Mouse (Mus musculus): ENCODE data around the gene Slc36a3. TPM values are rescaled to one million over a fixed set of nuclear protein-coding genes. Genes with fewer than 3 reads are reported as not detected.
"Not testable (repeated sequence)": the region's sequence is repeated elsewhere in the genome, so short reads cannot be mapped to it uniquely, and the experiment has no call there.

Slc36a3 gene
- polyA plus RNA-seq, 1 experiment = not detected

DNA sequence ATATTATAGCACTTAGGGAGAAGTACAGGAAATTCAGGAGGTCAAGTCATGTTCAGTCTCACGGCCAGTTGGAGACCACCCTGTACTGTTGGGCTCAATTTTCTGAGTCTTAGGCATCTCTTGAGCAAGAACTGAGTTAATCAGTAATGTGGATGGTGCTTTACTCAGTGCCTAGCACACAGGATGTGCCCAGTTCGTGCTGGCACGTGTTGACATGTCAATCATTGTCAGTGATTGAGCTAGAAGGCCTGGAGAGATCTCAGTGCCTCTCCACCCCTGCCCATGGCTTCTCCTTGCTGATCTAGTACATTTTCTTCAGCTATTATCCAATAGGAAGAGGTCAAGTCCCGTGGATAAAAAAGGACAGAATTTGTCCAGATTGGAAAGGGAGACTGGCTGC, 46.1 kb downstream of the Slc36a3 start:
- H3K4me1 ChIP-seq (ENCODE audit: control insufficient read depth, insufficient read depth, insufficient read length, low read length) = no peaks in the 10 kb centered on the region
- no peak overlapping the region for H3K4me3 ChIP-seq (ENCODE audit: insufficient read depth, low read depth, low read length)
- no peak overlapping the region for H3K27ac ChIP-seq (replicated peaks; ENCODE audit: low read depth, low read length)

DNA sequence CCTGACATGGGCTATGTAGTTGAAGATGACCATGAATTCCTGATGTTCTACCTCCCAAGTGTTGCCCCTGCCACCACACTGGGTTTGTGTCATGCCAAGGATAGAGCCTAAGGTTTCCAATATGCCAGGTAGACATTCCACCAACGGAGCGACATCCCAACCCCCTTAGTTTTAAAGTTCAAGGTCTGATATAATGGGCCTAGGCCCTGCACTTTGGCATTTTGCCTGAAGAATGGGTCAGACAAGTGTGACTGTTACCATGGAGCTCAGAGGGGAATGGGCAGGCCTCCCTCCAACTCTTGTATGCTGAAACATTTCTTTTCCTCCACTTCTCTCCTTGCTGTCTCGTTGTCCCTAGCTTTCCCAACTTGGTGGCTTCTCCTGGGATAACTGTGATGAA, 48.3 kb downstream of the Slc36a3 start:
- Histone ChIP-seq H3K27ac (replicated peaks; ENCODE audit: low read depth, low read length) (no peak overlapping the region), H3K4me1 (ENCODE audit: control insufficient read depth, insufficient read depth, insufficient read length, low read length) (peaks cover 3% of the 10 kb centered on the region; the same call in 1 of the 2 replicates), H3K4me3 (ENCODE audit: insufficient read depth, low read depth, low read length) (no peak overlapping the region)

DNA sequence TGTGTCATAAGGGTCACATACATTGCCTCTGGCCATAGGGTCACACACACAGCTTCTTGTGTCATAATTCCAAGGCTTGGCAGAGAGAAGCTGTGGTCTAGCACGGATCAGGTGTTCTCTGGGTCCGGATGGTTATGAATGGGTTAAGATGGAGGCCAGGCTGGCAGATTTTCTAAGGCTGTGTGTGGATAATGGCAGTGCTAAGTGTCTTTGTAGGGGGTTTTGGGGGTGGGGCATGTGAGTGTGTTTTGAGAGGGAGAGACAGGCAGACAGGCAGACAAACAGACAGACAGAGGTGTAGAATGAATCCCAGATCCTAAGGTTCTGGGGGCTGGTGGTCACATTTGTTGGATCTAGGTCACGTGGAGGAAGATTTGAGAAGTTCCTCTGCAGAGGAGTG, 49.5 kb downstream of the Slc36a3 start:
- H3K27ac ChIP-seq (replicated peaks; ENCODE audit: low read depth, low read length) = no peak overlapping the region
- H3K4me1 ChIP-seq (ENCODE audit: control insufficient read depth, insufficient read depth, insufficient read length, low read length) = peaks cover 3% of the 10 kb centered on the region; the same call in 1 of the 2 replicates
- H3K4me3 ChIP-seq (ENCODE audit: insufficient read depth, low read depth, low read length) = no peak overlapping the region

DNA sequence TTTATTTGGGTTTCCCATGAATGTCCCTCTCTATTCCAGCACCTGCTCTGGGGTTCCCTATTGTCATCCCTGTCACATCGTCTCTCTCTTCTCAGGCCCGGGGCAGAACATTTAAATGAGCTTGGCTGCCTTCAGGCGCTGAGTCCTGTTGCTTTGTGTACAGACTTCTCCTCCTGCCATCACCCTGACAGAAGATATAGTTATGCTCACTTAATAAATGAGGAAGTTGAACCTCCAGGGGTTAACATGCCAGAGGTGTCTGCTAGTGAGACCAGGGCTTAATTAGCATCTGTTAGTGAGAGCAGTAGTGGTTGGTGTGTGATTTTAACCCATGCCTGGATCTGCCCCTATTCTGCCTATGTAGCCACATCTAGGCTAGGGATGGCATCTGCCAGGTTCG, 51.6 kb downstream of the Slc36a3 start:
- Histone ChIP-seq H3K4me1 (ENCODE audit: control insufficient read depth, insufficient read depth, insufficient read length, low read length) (peaks cover 3% of the 10 kb centered on the region; the same call in 1 of the 2 replicates), H3K27ac (replicated peaks; ENCODE audit: low read depth, low read length) (no peak overlapping the region), H3K4me3 (ENCODE audit: insufficient read depth, low read depth, low read length) (no peak overlapping the region)

DNA sequence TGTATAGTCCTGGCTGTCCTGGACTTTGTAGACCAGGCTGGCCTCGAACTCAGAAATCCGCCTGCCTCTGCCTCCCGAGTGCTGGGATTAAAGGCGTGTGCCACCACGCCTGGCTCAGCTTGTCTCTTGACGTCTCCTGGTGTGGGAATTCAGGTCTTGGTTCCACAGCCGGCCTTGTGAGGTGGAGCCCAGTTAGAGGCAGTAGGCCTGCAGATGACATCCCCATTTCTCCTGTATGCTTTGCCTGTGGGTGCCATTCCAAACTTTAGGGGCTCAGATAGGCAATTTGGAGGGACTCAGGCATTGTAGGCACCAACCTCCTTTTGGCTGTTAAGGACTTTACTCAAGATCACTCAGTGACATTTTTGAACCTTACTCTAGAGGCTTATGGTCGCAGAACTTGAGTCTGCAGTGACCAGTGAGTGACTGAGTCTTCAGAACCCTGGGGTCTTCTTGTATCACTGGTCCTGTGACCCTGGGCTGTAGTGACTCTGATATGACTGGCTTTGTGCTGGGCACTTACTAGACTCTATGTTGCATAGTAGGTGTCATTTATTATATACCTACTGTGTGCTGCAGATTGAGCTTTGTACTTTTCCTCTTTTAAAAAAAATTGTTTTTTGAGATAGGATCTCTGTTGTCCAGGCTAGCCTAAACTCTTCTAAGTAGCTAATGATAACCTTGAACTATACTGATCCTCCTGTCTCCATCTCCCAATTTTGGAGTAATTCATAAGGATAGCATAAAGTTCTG, 52.3 kb downstream of the Slc36a3 start:
- H3K4me1 ChIP-seq (ENCODE audit: control insufficient read depth, insufficient read depth, insufficient read length, low read length) = peaks cover 3% of the 10 kb centered on the region; the same call in 1 of the 2 replicates
- no peak overlapping the region; the same call in 1 of the 2 replicates for H3K4me3 ChIP-seq (ENCODE audit: insufficient read depth, low read depth, low read length)
- no peak overlapping the region for H3K27ac ChIP-seq (replicated peaks; ENCODE audit: low read depth, low read length)

DNA sequence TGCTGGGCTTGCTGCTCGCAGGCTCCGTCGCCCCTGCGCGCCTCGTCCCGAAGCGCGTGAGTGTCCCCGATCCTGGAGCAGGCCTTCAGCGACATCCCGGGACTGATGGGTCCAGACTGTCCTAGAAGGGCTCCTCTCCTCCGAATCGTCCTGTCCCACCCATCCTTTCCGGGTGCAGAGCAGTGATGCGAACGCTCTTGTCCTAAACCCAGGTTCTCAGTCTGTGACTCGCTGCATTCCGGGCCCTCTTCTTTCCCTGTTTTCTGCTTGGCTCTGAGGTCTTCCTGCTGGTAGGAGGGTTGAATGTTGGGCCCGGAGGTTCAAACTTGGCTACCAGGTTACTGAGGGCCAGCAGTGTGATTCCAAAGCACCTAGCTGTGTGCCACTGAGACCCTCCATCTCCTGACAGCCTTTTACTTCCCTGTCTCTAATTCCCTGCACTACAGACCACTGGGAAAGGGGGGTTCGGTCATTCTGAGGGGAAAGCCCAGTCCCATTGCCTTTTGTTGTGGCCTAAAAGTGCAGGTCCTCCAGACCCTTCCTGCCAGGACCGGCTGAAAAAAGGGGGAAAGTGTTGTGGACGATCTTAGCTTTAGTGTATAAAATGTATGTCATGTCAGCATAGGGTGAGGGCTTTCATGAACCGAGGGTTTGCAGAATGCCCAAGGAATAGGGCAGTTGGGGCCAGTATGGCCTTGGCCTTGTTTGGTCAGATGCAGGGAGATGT, 53.2 kb downstream of the Slc36a3 start:
- Histone ChIP-seq H3K27ac (replicated peaks; ENCODE audit: low read depth, low read length) (peak overlapping the region; percentile 12), H3K4me1 (ENCODE audit: control insufficient read depth, insufficient read depth, insufficient read length, low read length) (peaks cover 3% of the 10 kb centered on the region; the same call in 1 of the 2 replicates)

DNA sequence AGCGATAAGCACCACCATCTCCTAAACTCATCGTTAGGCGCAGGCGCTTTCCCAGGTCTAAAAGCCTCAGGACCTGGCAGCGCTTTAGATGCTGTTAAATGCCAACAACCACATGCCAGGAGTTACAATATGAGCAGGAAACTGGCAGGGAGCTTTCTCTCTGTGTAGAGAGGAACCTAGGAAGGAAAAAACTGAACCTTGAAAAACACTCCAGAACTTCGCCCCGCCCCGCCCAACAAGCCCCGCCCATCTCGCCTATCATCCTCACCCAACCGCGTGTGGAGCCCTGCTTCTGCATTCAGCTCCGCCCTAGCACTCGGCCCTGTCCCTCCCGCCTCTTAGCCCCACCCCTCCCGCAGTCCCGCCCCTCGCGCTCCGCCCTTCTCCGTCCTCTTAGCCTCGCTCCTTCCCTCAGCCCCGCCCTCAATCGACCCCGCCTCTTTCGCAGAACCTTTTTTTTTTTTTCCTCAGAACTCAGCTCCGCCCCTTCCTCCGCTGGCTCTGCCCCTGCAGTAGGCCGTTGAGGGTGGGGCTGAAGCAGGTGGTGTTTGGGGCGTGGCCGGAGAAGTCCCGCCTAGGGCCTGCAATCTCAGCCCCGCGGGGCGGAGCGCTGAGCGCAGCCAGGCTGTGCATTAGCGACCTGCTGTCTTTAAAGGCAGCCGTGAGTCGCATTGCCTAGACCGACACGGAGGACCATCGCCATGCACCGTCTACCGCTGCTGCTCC, 53.9 kb downstream of the Slc36a3 start, which contains the start of gene Gm2a:
Gm2a (plus strand) TSS at position 653 of the 726 bp plus-strand sequence.
- peaks cover 3% of the 10 kb centered on the region; the same call in 1 of the 2 replicates for H3K4me1 ChIP-seq (ENCODE audit: control insufficient read depth, insufficient read depth, insufficient read length, low read length)
- H3K27ac ChIP-seq (replicated peaks; ENCODE audit: low read depth, low read length) = peak within 1 kb of the TSS; percentile 80
- H3K4me3 ChIP-seq (ENCODE audit: insufficient read depth, low read depth, low read length) = peak within 1 kb of the TSS; percentile 72

More for the DNA sequence above, 53.2 kb downstream of the Slc36a3 start:
- peak overlapping the region; percentile 72 for H3K4me3 ChIP-seq (ENCODE audit: insufficient read depth, low read depth, low read length)

DNA sequence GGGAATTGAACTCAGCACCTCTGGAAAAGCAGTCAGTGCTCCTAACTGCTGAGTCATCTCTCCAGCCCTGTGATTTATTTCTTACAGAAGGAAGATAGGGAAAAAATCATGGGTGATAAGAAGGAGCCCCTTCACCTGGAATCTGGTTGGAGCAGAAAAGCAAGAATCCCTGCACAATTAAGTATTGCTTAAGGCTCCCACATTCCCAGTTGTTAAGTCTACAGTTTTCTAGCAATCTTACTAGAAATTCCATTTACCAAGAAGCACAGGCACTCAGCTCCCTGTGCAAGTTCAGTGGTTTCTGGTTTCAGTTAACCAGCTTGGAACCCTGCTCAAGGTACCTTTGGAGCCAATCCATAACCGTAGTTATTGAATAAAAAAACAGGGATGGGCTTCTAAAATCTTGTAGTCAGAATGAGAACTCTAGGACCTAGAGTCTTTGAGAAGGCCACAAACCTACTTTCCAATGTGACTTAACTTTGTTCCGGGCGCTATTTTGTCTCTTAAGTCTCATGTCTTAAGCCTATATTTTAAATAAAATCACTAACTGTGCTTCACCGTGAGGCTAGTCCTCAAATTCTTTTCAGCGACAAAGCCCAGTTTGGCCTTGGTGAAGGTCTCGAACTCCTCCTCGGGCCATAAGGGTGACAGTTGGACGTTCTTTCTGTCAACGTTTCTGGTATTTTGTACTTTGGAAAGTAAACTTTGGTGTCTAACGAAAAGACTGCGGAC, 54.6 kb downstream of the Slc36a3 start:
- Histone ChIP-seq H3K4me3 (ENCODE audit: insufficient read depth, low read depth, low read length) (peak overlapping the region; percentile 48), H3K27ac (replicated peaks; ENCODE audit: low read depth, low read length) (peak overlapping the region; percentile 80), H3K4me1 (ENCODE audit: control insufficient read depth, insufficient read depth, insufficient read length, low read length) (peaks cover 3% of the 10 kb centered on the region; the same call in 1 of the 2 replicates)

DNA sequence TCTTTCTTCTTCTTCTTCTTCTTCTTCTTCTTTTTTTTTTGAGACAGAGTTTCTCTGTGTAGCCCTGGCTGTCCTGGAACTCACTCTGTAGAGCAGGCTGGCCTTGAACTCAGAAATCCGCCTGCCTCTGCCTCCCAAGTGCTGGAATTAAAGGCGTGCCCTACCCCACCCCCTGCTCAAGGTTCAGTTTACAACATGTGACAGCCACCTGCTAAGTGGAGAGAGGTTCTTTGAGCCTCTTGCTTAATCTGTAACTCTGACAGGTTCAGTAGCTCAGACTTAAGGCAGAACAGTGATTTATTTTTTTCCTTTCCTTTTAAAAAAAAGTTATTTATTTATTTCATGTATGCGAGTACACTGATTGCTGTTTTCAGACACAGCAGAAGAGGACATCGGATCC, 55.2 kb downstream of the Slc36a3 start:
- H3K4me3 ChIP-seq (ENCODE audit: insufficient read depth, low read depth, low read length); H3K4me1 ChIP-seq (ENCODE audit: control insufficient read depth, insufficient read depth, insufficient read length, low read length); H3K27ac ChIP-seq (replicated peaks; ENCODE audit: low read depth, low read length): not testable (repeated sequence)

DNA sequence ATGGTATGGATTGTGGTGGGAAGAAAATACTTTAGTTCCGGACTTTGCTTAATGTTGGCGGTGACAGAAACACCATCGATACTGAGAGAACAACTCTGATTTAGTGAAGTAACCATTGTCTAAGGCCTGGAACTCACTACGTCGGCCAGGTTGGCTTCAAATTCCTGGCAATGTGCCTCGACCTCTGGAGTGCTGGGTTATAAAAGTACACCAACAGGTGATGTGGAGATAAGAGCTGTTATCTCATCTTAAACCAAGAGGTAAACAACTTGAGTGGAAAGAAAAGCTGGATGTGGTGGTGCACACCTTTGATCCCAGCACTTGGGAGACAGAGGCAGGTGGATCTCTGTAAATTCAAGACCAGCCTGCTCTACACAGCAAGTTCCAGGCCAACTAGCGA, 58.4 kb downstream of the Slc36a3 start:
- Histone ChIP-seq H3K4me3 (ENCODE audit: insufficient read depth, low read depth, low read length) (no peak overlapping the region), H3K4me1 (ENCODE audit: control insufficient read depth, insufficient read depth, insufficient read length, low read length) (no peaks in the 10 kb centered on the region)

DNA sequence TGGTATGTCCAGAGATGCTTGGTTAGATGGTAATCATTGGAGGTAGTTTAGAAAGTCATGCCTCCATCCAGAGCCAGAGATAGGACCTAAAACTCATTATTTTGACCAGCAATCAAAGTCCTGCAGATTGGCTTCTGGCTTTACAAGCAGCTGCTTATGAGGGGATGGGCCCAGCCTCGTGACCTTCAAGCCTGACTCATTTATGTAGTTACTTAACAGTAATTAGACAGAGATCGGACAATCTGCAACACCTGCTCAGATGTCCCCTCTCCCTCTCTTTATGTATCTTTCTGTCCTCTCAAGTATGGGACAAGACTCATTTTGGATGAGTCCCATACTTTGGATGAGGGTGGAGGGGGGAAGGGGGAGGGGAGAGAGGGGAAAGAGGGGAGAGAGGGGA, 61.6 kb downstream of the Slc36a3 start:
- H3K4me1 ChIP-seq (ENCODE audit: control insufficient read depth, insufficient read depth, insufficient read length, low read length) = no peaks in the 10 kb centered on the region
- no peak overlapping the region for H3K4me3 ChIP-seq (ENCODE audit: insufficient read depth, low read depth, low read length)
- no peak overlapping the region for H3K27ac ChIP-seq (replicated peaks; ENCODE audit: low read depth, low read length)

More for the DNA sequence above, 58.4 kb downstream of the Slc36a3 start:
- H3K27ac ChIP-seq (replicated peaks; ENCODE audit: low read depth, low read length) = no peak overlapping the region

DNA sequence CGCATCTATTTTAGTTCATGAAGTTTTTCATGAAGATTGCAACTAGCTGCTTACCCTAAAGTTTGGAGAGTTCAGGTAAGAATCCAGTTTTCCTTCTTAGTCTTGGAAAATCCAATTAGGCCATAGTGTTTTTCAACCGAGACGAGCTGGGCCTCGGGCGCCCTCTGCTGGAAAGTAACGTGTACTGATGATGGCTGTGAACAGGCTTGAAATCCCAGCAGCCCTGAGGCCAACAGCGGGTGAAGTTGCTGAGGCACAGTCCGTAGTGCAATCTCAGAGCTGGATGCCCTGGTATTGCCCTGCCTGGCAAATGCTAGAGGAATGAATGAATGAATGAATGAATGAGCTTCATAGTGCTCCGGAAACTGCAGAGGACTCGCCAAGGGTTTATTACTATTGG, 64.5 kb downstream of the Slc36a3 start:
- 0 out of 2 replicates have a peak overlapping the region, but pooled peaks have one; percentile 9 for H3K27ac ChIP-seq (replicated peaks; ENCODE audit: low read depth, low read length)
- H3K4me3 ChIP-seq (ENCODE audit: insufficient read depth, low read depth, low read length) = no peak overlapping the region
- no peaks in the 10 kb centered on the region for H3K4me1 ChIP-seq (ENCODE audit: control insufficient read depth, insufficient read depth, insufficient read length, low read length)

DNA sequence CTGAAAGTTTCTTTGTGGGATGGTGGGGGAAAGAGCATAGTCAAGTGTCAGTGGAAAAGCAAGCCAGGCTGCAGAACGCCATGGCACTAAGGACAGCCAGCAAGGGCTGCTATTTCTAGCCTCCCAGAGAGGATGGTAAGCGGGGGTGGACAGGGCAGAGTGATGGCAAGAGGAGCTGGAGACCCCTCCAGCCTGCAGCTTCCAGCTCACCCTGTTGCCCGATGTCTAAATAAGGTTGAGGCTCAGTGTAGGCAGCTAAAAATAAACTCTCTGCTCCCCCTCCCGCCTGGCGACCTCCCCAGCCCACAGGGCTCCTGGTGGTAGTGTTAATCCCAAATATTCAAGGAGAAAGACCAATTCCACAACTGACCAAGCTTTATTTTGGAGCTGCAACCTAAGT, 66.1 kb downstream of the Slc36a3 start:
- H3K4me3 ChIP-seq (ENCODE audit: insufficient read depth, low read depth, low read length) = no peak overlapping the region
- no peaks in the 10 kb centered on the region for H3K4me1 ChIP-seq (ENCODE audit: control insufficient read depth, insufficient read depth, insufficient read length, low read length)
- H3K27ac ChIP-seq (replicated peaks; ENCODE audit: low read depth, low read length) = peak overlapping the region; percentile 73

DNA sequence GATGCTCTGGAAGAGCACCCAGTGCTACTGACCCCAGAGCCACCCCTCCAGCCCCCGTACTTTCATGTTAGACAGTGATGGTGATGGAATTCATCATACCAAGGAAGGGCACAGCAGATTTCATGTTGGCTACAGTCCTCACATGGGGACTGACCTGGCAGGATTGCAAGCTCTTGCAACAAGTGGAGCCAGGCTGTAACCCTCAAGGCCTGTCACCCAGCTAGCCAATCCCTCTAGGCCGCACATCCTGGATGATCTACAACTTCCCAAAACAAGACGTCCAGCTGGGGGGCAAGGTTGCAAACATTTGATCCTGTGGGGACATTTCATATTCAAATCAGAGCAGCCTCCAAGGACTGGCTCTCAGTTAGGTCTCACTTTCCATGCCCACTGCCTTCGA, 66.9 kb downstream of the Slc36a3 start:
- peak overlapping the region; percentile 73; the same call in 1 of the 2 replicates for H3K27ac ChIP-seq (replicated peaks; ENCODE audit: low read depth, low read length)
- H3K4me1 ChIP-seq (ENCODE audit: control insufficient read depth, insufficient read depth, insufficient read length, low read length) = no peaks in the 10 kb centered on the region

More for the DNA sequence above, 66.9 kb downstream of the Slc36a3 start:
- H3K4me3 ChIP-seq (ENCODE audit: insufficient read depth, low read depth, low read length) = no peak overlapping the region

Measured in brown adipose tissue, adult 24 weeks (tissue).